Comparison of ENCODE assay signal across 8 mouse cellular contexts in genomic region chr2:76675451-76675850, GRCm38 (mm10). TPM values are rescaled to one million over a fixed set of nuclear protein-coding genes. Genes with fewer than 3 reads are reported as not detected.
DNase-seq lines count a peak whose midpoint lies in the region; ATAC-seq and TF ChIP-seq lines count a peak whose summit lies in the region.
"Had no signal": no experiment of that assay in that cellular context is flagged by ENCODE, and none has a peak within 500 bp of the region (broad histone marks: within the 10 kb centered on the region; RNA-seq: fewer than 3 reads in every experiment).

No protein-coding gene starts in this region.

- WGBS in lung, postnatal 0 days, result 1% methylated on average over 28 of the region's 44 CpGs
- WGBS in forebrain, embryonic 10.5 days, result 0% methylated on average over 30 of the region's 44 CpGs
- WGBS in limb, embryonic 11.5 days, result 2% methylated on average over 22 of the region's 44 CpGs
- under 1% methylated on average over 43 of the region's 44 CpGs for WGBS in olfactory bulb, adult 2 months

- no peaks in the 10 kb centered on the region for H3K9me3 ChIP-seq in lung, postnatal 0 days (ENCODE audit: low read length)
- H3K9me3 ChIP-seq in forebrain, embryonic 10.5 days, result no peaks in the 10 kb centered on the region
- H3K9me3 ChIP-seq in limb, embryonic 11.5 days (ENCODE audit: control insufficient read depth, low read length), result no peaks in the 10 kb centered on the region

- peak overlapping the region; percentile 83 for H3K27ac ChIP-seq in lung, postnatal 0 days (ENCODE audit: low read length)
- H3K27ac ChIP-seq in bone marrow macrophage, adult 2 months (ENCODE audit: insufficient read depth, low read depth, low read length), result peak overlapping the region; percentile 71; the same call in 1 of the 2 replicates
- H3K27ac ChIP-seq in forebrain, embryonic 10.5 days, result peak overlapping the region; percentile 93
- peak overlapping the region; percentile 76 for H3K27ac ChIP-seq in limb, embryonic 11.5 days (replicated peaks; ENCODE audit: low read depth, low read length)
- no peak overlapping the region for H3K27ac ChIP-seq in olfactory bulb, adult 2 months (ENCODE audit: insufficient read depth, low read depth, low read length)

- no peak for TF ChIP-seq CTCF in lung, postnatal 0 days (IDR thresholded peaks at IDR 0.05)
- no peak for TF ChIP-seq CTCF in bone marrow macrophage, adult 2 months (IDR thresholded peaks at IDR 0.05; ENCODE audit: low read depth, low read length)
- no peak for TF ChIP-seq CTCF in olfactory bulb, adult 2 months (IDR thresholded peaks at IDR 0.05; ENCODE audit: insufficient read depth, low read depth, low read length)

- H3K36me3 ChIP-seq in lung, postnatal 0 days (ENCODE audit: insufficient read depth, low read length), result peaks cover 4% of the 10 kb centered on the region; the same call in 1 of the 2 replicates
- H3K36me3 ChIP-seq in forebrain, embryonic 10.5 days (replicated peaks), result peaks cover 24% of the 10 kb centered on the region
- no peaks in the 10 kb centered on the region for H3K36me3 ChIP-seq in limb, embryonic 11.5 days (ENCODE audit: control insufficient read depth, insufficient read depth, low read length)

- peak overlapping the region; percentile 78 for H3K9ac ChIP-seq in lung, postnatal 0 days (replicated peaks; ENCODE audit: low read depth)
- peak overlapping the region; percentile 87 for H3K9ac ChIP-seq in limb, embryonic 11.5 days (ENCODE audit: low read length)

- H3K4me3 ChIP-seq in lung, postnatal 0 days (ENCODE audit: low read depth, low read length), result peak overlapping the region; percentile 90
- H3K4me3 ChIP-seq in bone marrow macrophage, adult 2 months (ENCODE audit: insufficient read depth, low read length), result peak overlapping the region; percentile 88
- H3K4me3 ChIP-seq in forebrain, embryonic 10.5 days, result peak overlapping the region; percentile 85
- H3K4me3 ChIP-seq in limb, embryonic 11.5 days (ENCODE audit: low read depth, low read length), result peak overlapping the region; percentile 75
- peak overlapping the region; percentile 95 for H3K4me3 ChIP-seq in olfactory bulb, adult 2 months (ENCODE audit: insufficient read depth, low read depth, low read length)

- H3K27me3 ChIP-seq in lung, postnatal 0 days (replicated peaks; ENCODE audit: insufficient read depth, low read length), result no peaks in the 10 kb centered on the region
- H3K27me3 ChIP-seq in forebrain, embryonic 10.5 days (ENCODE audit: poor library complexity, severe bottlenecking), result no peaks in the 10 kb centered on the region
- no peaks in the 10 kb centered on the region for H3K27me3 ChIP-seq in limb, embryonic 11.5 days (ENCODE audit: control insufficient read depth, insufficient read depth, low read length)

- DNase-seq in lung, postnatal 0 days (ENCODE audit: low spot score), result no peak
- no peak for DNase-seq in lung, adult 18-20 months
- no peak for DNase-seq in forebrain, embryonic 10.5 days (ENCODE audit: extremely low spot score, low spot score)
- peak; percentile 74 for DNase-seq in limb, embryonic 11.5 days (ENCODE audit: low spot score)

- TF ChIP-seq EP300 in lung, postnatal 0 days (IDR thresholded peaks at IDR 0.05), result no peak

- ATAC-seq in lung, postnatal 0 days, result peak; percentile 47
- ATAC-seq in limb, embryonic 11.5 days (ENCODE audit: insufficient number of reproducible peaks, low FRiP score, low TSS enrichment, low read depth), result peak; percentile 62; the same call in 1 of the 2 replicates
- no peak for ATAC-seq in erythroid progenitor cell, adult 5-6 weeks (replicated peaks; ENCODE audit: low FRiP score, poor library complexity, severe bottlenecking)

- H3K4me2 ChIP-seq in lung, postnatal 0 days (replicated peaks; ENCODE audit: low read depth, low read length), result peak overlapping the region; percentile 79
- peak overlapping the region; percentile 64 for H3K4me2 ChIP-seq in limb, embryonic 11.5 days (ENCODE audit: low read depth, severe bottlenecking)

- H3K4me1 ChIP-seq in lung, postnatal 0 days (ENCODE audit: insufficient read depth, low read depth, low read length), result peaks cover 16% of the 10 kb centered on the region
- peaks cover 37% of the 10 kb centered on the region for H3K4me1 ChIP-seq in bone marrow macrophage, adult 2 months (ENCODE audit: control insufficient read depth, insufficient read depth, low read length)
- H3K4me1 ChIP-seq in forebrain, embryonic 10.5 days, result peaks cover 46% of the 10 kb centered on the region
- peaks cover 13% of the 10 kb centered on the region for H3K4me1 ChIP-seq in limb, embryonic 11.5 days (ENCODE audit: control insufficient read depth, insufficient read depth, low read length)
- H3K4me1 ChIP-seq in olfactory bulb, adult 2 months (ENCODE audit: control insufficient read depth, insufficient read depth, low read length), result no peaks in the 10 kb centered on the region; the same call in 1 of the 2 replicates

- no peak for TF ChIP-seq POLR2A in bone marrow macrophage, adult 2 months (IDR thresholded peaks at IDR 0.05; ENCODE audit: borderline replicate concordance, low read depth, low read length)
- no peak for TF ChIP-seq POLR2A in olfactory bulb, adult 2 months (IDR thresholded peaks at IDR 0.05; ENCODE audit: insufficient read depth, low read depth, low read length)

RNA-seq across cellular contexts. Expression of gene Plekha3, which starts 0.4 kb away (rescaled TPM):
- polyA plus RNA-seq in lung, postnatal 0 days (2015; fragmentation: Nextera tagmentation; extraction: Ambion mirVana), result 13.6 and 14.6 TPM in 2 replicates
- 21.5 and 24.1 TPM in 2 replicates for polyA plus RNA-seq in bone marrow macrophage, adult 2 months (2012; ENCODE audit: insufficient read depth, insufficient read length, missing spikeins)
- polyA plus RNA-seq in forebrain, embryonic 10.5 days (2016; fragmentation: Nextera tagmentation; extraction: Ambion mirVana), result 5.6 and 6.2 TPM in 2 replicates
- polyA plus RNA-seq in limb, embryonic 11.5 days (2014; fragmentation: Nextera tagmentation; extraction: Ambion mirVana), result 11.7 and 12.3 TPM in 2 replicates
- not detected in 2 replicates for polyA plus RNA-seq in olfactory bulb, adult 2 months (2012; ENCODE audit: insufficient read depth, insufficient read length, low replicate concordance, missing spikeins)
- total RNA-seq in erythroid progenitor cell, adult 5-6 weeks (2015; ENCODE audit: low replicate concordance), result 7.2 and 11.3 TPM in 2 replicates
- 2.1 and 2.6 TPM in 2 replicates for total RNA-seq in erythroid progenitor cell, adult 5-6 weeks (2017; ENCODE audit: low replicate concordance)

RNA-seq across cellular contexts. Expression of gene Fkbp7, which starts 2.5 kb away (rescaled TPM):
- polyA plus RNA-seq in lung, postnatal 0 days (2015; fragmentation: Nextera tagmentation; extraction: Ambion mirVana), result 68.3 and 71.9 TPM in 2 replicates
- 8.0 and 10.2 TPM in 2 replicates for polyA plus RNA-seq in bone marrow macrophage, adult 2 months (2012; ENCODE audit: insufficient read depth, insufficient read length, missing spikeins)
- polyA plus RNA-seq in forebrain, embryonic 10.5 days (2016; fragmentation: Nextera tagmentation; extraction: Ambion mirVana), result 11.9 and 12.2 TPM in 2 replicates
- 44.8 and 46.0 TPM in 2 replicates for polyA plus RNA-seq in limb, embryonic 11.5 days (2014; fragmentation: Nextera tagmentation; extraction: Ambion mirVana)
- not detected in 2 replicates for polyA plus RNA-seq in olfactory bulb, adult 2 months (2012; ENCODE audit: insufficient read depth, insufficient read length, low replicate concordance, missing spikeins)
- total RNA-seq in erythroid progenitor cell, adult 5-6 weeks (2015; ENCODE audit: low replicate concordance), result 7.5 TPM in 1 of 2 replicates, not detected in the other
- 3.0 TPM in 1 of 2 replicates, not detected in the other for total RNA-seq in erythroid progenitor cell, adult 5-6 weeks (2017; ENCODE audit: low replicate concordance)

RNA-seq across cellular contexts. Expression of gene Pjvk, which starts 27.2 kb away (rescaled TPM):
- polyA plus RNA-seq in lung, postnatal 0 days (2015; fragmentation: Nextera tagmentation; extraction: Ambion mirVana), result 0.26 and 0.29 TPM in 2 replicates
- polyA plus RNA-seq in bone marrow macrophage, adult 2 months (2012; ENCODE audit: insufficient read depth, insufficient read length, missing spikeins), result 0.84 and 0.97 TPM in 2 replicates
- 0.68 and 0.76 TPM in 2 replicates for polyA plus RNA-seq in forebrain, embryonic 10.5 days (2016; fragmentation: Nextera tagmentation; extraction: Ambion mirVana)
- polyA plus RNA-seq in limb, embryonic 11.5 days (2014; fragmentation: Nextera tagmentation; extraction: Ambion mirVana), result 0.48 and 0.92 TPM in 2 replicates
- polyA plus RNA-seq in olfactory bulb, adult 2 months (2012; ENCODE audit: insufficient read depth, insufficient read length, low replicate concordance, missing spikeins), result not detected in 2 replicates
- not detected in 2 replicates for total RNA-seq in erythroid progenitor cell, adult 5-6 weeks (2015; ENCODE audit: low replicate concordance)
- total RNA-seq in erythroid progenitor cell, adult 5-6 weeks (2017; ENCODE audit: low replicate concordance), result not detected in 2 replicates
- total RNA-seq: common myeloid progenitor, adult 5-6 weeks had no signal

RNA-seq across cellular contexts. Expression of gene Prkra, which starts 27.6 kb away (rescaled TPM):
- 34.1 and 35.7 TPM in 2 replicates for polyA plus RNA-seq in lung, postnatal 0 days (2015; fragmentation: Nextera tagmentation; extraction: Ambion mirVana)
- 41.1 and 49.4 TPM in 2 replicates for polyA plus RNA-seq in bone marrow macrophage, adult 2 months (2012; ENCODE audit: insufficient read depth, insufficient read length, missing spikeins)
- 74.9 and 79.6 TPM in 2 replicates for polyA plus RNA-seq in forebrain, embryonic 10.5 days (2016; fragmentation: Nextera tagmentation; extraction: Ambion mirVana)
- polyA plus RNA-seq in limb, embryonic 11.5 days (2014; fragmentation: Nextera tagmentation; extraction: Ambion mirVana), result 99.7 and 100 TPM in 2 replicates
- polyA plus RNA-seq in olfactory bulb, adult 2 months (2012; ENCODE audit: insufficient read depth, insufficient read length, low replicate concordance, missing spikeins), result not detected in 2 replicates
- 2.2 and 6.3 TPM in 2 replicates for total RNA-seq in erythroid progenitor cell, adult 5-6 weeks (2015; ENCODE audit: low replicate concordance)
- 1.7 TPM in 2 replicates for total RNA-seq in erythroid progenitor cell, adult 5-6 weeks (2017; ENCODE audit: low replicate concordance)
